Mouse (Mus musculus) CD4-positive naive resting alpha-beta T cell, adult 57 days (primary cell): ENCODE measurements around the gene Sec61a2. TPM values are rescaled to one million over a fixed set of nuclear protein-coding genes. Genes with fewer than 3 reads are reported as not detected.

ENCODE experiments used
- total RNA-seq: library from RNA; stranded (reverse); gene quantifications from one replicate; pipeline ENCODE4 v1.2.4, GENCODE M21; 2023

The Sec61a2 gene
- 32.1 TPM for total RNA-seq

GRCm38 (mm10) chr2:5894843-5895570, at the start of gene Sec61a2:
TSS of gene Sec61a2 (minus strand) at chr2:5895432.

DNA sequence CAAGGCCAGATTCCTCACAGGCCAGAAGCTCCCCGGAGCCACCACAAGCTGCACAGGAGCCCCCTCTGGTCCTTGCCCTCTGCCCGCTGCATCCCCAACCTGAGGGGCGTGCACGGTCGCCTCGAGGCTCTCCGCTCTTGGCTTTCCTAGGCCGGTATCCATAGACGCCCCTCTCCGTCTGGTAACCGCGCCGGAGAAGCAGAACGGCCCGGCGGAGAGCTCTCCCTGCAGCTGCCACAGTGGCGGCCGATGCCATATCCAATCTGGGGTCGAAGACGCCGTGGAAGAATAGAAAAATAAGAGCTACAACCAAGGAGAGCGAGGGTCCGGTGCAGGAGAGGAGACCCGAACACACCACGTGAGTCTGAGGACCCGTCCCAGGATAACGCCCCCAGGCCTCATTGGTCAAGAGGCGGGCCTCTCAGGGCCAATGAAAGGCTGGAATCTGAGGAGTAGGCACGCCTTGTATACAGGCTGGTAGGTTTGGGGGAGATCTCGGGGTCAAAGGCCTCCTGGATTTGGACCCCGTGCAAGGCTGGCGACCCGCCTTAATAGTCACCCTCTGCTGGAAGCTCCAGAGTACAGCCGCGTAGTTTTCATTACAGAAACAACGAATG, 47.3 kb upstream of the Sec61a2 start, which contains the start of gene Dhtkd1:
Gene Dhtkd1 (minus strand): TSS at position 377 of the 617 bp plus-strand sequence.

GRCm38 (mm10) chr2:5862834-5863233, 32.4 kb downstream of the Sec61a2 start, which contains the start of gene Gm13199:
TSS of gene Gm13199 (minus strand) at chr2:5862934.

DNA sequence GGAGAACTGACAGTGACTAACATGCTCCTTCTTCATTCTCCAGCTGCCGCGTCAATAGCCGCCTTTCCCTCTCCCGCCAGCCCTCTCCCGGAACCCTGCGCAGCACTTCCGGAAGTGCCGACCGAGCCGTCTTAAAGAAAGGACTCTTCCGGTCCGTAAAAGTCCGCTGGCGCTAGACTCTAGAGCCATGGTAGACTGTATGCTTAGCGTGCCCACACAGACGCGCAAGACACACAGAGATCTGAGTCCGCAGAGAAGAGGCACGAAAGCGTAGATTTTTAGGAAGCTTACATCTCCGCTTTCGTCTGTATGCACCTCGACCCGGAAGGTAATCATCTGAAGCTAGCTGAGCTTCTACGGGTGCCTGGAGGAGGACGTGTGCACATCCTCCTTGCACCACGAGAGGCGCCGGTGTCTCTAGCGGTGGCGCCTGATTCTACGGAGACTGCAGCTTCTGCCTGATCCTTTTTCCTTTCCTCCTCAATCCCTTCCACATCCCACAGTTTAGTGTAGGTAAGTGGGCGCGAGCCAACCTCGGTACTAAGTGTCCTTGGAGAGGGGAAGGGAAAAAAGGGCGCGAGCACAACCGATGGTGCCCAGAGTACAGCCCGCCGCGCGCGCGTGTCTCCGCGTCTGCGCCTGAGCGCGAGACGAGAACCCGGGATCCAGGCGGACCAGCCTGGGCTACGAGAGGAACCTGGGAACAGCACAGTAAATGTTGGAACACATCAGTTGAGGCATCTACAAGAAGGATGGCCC, 50.2 kb downstream of the Sec61a2 start, which contains the start of the genes Nudt5 and Cdc123:
Gene Nudt5 (plus strand): TSS at position 147 of the 759 bp plus-strand sequence.
Gene Cdc123 (minus strand): TSS at position 292 of the 759 bp plus-strand sequence.

Other genes starting within 250 kb of the Sec61a2 start
- 59.2 TPM for gene Camk1d, start 180.9 kb downstream of the Sec61a2 start, total RNA-seq
- 19.8 TPM for gene Nudt5, start 50.4 kb downstream of the Sec61a2 start, total RNA-seq
- gene Cdc123, start 50.3 kb downstream of the Sec61a2 start, total RNA-seq = 86.3 TPM
- 3.1 TPM for gene Gm13199, start 32.5 kb downstream of the Sec61a2 start, total RNA-seq
- not detected for gene Dhtkd1, start 47.4 kb upstream of the Sec61a2 start, total RNA-seq
- gene Upf2, start 56.0 kb upstream of the Sec61a2 start, total RNA-seq = 56.0 TPM
- gene Proser2, start 234.8 kb upstream of the Sec61a2 start, total RNA-seq = 0.21 TPM